Mouse (Mus musculus) adrenal gland, adult 10 weeks (tissue): ENCODE data around the gene Lrrn1. TPM values are rescaled to one million over a fixed set of nuclear protein-coding genes. Genes with fewer than 3 reads are reported as not detected.

ENCODE experiments used
- polyA plus RNA-seq: library from polyadenylated mRNA; stranded (reverse); fragments of 350-450 nt; fragmentation: Illumina TruSeq; extraction: RNeasy Lipid Tissue Mini Kit (QIAGEN cat#74804); gene quantifications from one replicate; pipeline ENCODE4 v1.2.3, GENCODE M21; 2014; ENCODE audit warnings: low read depth, low replicate concordance

The Lrrn1 gene
- polyA plus RNA-seq, result 93.3 TPM

GRCm38 (mm10) chr6:107528877-107529864, at the start of gene Lrrn1:
Lrrn1 (plus strand) TSS chr6:107529768.

